Mouse (Mus musculus) heart, adult 2 months (tissue): ENCODE data around the gene Dnajc15.

Experiments used
- CTCF ChIP-seq: fragments of 200-600 bp; IDR thresholded peaks from 2 replicates; pipeline ENCODE4 v1.8.1; 2022; ENCODE audit warnings: antibody characterized with exemption, mild to moderate bottlenecking, moderate library complexity
- POLR2A ChIP-seq: fragments of 200-500 bp; IDR thresholded peaks from 2 replicates; pipeline ENCODE4 v1.6.1; 2011; ENCODE audit warnings: mild to moderate bottlenecking, low read depth, low read length, control low read depth; ENCODE audit not compliant: insufficient read depth

DNA sequence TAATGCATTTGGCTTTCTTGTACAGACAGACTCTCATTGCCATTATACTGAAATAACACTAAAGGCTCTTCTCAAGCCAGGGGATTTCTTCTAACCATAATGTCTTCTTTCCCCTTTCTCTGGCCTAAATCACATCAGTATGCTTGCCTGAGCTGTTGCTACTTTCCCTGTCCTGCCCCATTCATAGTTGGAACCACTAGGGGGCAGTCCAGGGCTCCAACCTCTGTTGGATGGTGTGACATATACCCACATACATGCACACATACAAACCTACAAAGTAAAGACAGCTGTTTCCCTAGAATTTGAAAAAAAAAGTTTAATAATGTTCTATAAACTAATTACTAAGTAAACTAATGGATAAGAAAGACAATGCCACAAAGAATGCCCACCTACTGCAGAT is 91.7 kb downstream of the Dnajc15 start:
- TF ChIP-seq CTCF (peak; percentile 38), POLR2A (no peak)
